Comparison of ENCODE assay signal across 16 mouse cellular contexts in genomic region chr7:88808175-88808574, GRCm38 (mm10).
"Had no signal": no experiment of that assay in that cellular context is flagged by ENCODE, and none has a peak within 500 bp of the region (broad histone marks: within the 10 kb centered on the region; RNA-seq: fewer than 3 reads in every experiment).

No protein-coding gene starts in this region.

- H3K27me3 ChIP-seq: liver, embryonic 13.5 days; megakaryocyte, embryonic 14.5 days; midbrain, embryonic 12.5 days had no signal

- H3K36me3 ChIP-seq: liver, embryonic 13.5 days; midbrain, embryonic 12.5 days had no signal

- H3K4me1 ChIP-seq: liver, embryonic 13.5 days; megakaryocyte, embryonic 14.5 days; midbrain, embryonic 12.5 days had no signal

- H3K27ac ChIP-seq: liver, embryonic 13.5 days; midbrain, embryonic 12.5 days; stomach, postnatal 0 days had no signal

- H3K4me2 ChIP-seq: liver, embryonic 13.5 days; midbrain, embryonic 12.5 days had no signal

- H3K4me3 ChIP-seq: liver, embryonic 13.5 days; megakaryocyte, embryonic 14.5 days; midbrain, embryonic 12.5 days had no signal

- H3K9ac ChIP-seq: liver, embryonic 13.5 days; midbrain, embryonic 12.5 days had no signal

- H3K9me3 ChIP-seq: liver, embryonic 13.5 days; megakaryocyte, embryonic 14.5 days; midbrain, embryonic 12.5 days had no signal

- DNase-seq: kidney, adult 18-20 months; kidney, adult 9 months; kidney, postnatal 14 days; kidney, postnatal 4 days; liver, embryonic 13.5 days; lung, adult 2 months; lung, postnatal 10 days; lung, postnatal 36 days; right cerebral cortex, postnatal 14 days; right cerebral cortex, postnatal 4 days; thymus, adult 2 months; thymus, postnatal 14 days; thymus, postnatal 4 days had no signal
